Mouse (Mus musculus) midbrain, postnatal 0 days (tissue): ENCODE data around the gene Edf1. TPM values are rescaled to one million over a fixed set of nuclear protein-coding genes. Genes with fewer than 3 reads are reported as not detected.

Experiments used
- ATAC-seq: fragments of 200-750 bp; cut with Nextera tagmentation; 2 replicates; pipeline ENCODE4 v1.8.0; 2017; ENCODE audit warnings: moderate number of reproducible peaks, mild to moderate bottlenecking, moderate TSS enrichment, moderate library complexity; ENCODE audit not compliant: low FRiP score
- DNase-seq: peaks from one replicate; pipeline ENCODE4 v3.0.0-alpha.2; 2015; ENCODE audit warnings: low spot score
- H3K27ac ChIP-seq: fragments of 300-500 bp; sonication (generic); 2 replicates; pipeline ENCODE4 v1.5.1; 2014; ENCODE audit warnings: low read depth, mild to moderate bottlenecking, low read length, mixed read lengths
- H3K27me3 ChIP-seq: fragments of 300-500 bp; sonication (generic); 2 replicates; pipeline ENCODE4 v1.6.1; 2014; ENCODE audit warnings: low read length, control low read depth, mixed read lengths; ENCODE audit not compliant: insufficient read depth
- H3K36me3 ChIP-seq: fragments of 300-500 bp; sonication (generic); 2 replicates; pipeline ENCODE4 v1.6.1; 2014; ENCODE audit warnings: low read length, control low read depth, mixed read lengths; ENCODE audit not compliant: insufficient read depth
- H3K4me1 ChIP-seq: fragments of 300-500 bp; sonication (generic); 2 replicates; pipeline ENCODE4 v1.6.1; 2014; ENCODE audit warnings: mild to moderate bottlenecking, control low read depth, antibody characterized with exemption, low read length, mixed read lengths; ENCODE audit not compliant: insufficient read depth
- H3K4me2 ChIP-seq: fragments of 300-500 bp; sonication (generic); 2 replicates; pipeline ENCODE4 v1.6.1; 2014; ENCODE audit warnings: low read depth, mild to moderate bottlenecking, low read length, mixed read lengths; ENCODE audit not compliant: poor library complexity, severe bottlenecking
- H3K4me3 ChIP-seq: fragments of 300-500 bp; sonication (generic); 2 replicates; pipeline ENCODE4 v1.5.1; 2014; ENCODE audit warnings: low read depth, mild to moderate bottlenecking, low read length, moderate library complexity
- H3K9ac ChIP-seq: fragments of 300-500 bp; sonication (generic); replicated peaks from 2 replicates; pipeline ENCODE4 v1.6.1; 2014; ENCODE audit warnings: mild to moderate bottlenecking, low read length, moderate library complexity, mixed read lengths; ENCODE audit not compliant: poor library complexity, severe bottlenecking
- H3K9me3 ChIP-seq: fragments of 300-500 bp; sonication (generic); 2 replicates; pipeline ENCODE4 v1.6.1; 2016; ENCODE audit warnings: low read length, control low read depth
- CTCF ChIP-seq: IDR thresholded peaks from 2 replicates; pipeline ENCODE4 v1.5.1; 2016; ENCODE audit warnings: antibody characterized with exemption, mild to moderate bottlenecking
- WGBS: fragments of 180-500 bp; shearing (Covaris S2); extraction: QIAGEN DNeasy Blood & Tissue Kit; methylation state at CpG from one replicate; pipeline ENCODE4 v1.1.7; 2014; 5-methylcytosine and 5-hydroxymethylcytosine counted together
- polyA plus RNA-seq: library from polyadenylated mRNA; unstranded; fragments of >200 nt; fragmentation: Nextera tagmentation; extraction: Ambion mirVana; gene quantifications from 2 replicates; pipeline ENCODE4 v1.2.1, GENCODE M21; 2015
- total RNA-seq: library from RNA; depleted of rRNA; stranded (reverse); fragments of >200 nt; gene quantifications from 2 replicates; pipeline ENCODE4 v1.2.3, GENCODE M21; 2014

The Edf1 gene
- total and polyA plus RNA-seq, 2 experiments from 2014 or later, result 187 to 389 TPM

DNA sequence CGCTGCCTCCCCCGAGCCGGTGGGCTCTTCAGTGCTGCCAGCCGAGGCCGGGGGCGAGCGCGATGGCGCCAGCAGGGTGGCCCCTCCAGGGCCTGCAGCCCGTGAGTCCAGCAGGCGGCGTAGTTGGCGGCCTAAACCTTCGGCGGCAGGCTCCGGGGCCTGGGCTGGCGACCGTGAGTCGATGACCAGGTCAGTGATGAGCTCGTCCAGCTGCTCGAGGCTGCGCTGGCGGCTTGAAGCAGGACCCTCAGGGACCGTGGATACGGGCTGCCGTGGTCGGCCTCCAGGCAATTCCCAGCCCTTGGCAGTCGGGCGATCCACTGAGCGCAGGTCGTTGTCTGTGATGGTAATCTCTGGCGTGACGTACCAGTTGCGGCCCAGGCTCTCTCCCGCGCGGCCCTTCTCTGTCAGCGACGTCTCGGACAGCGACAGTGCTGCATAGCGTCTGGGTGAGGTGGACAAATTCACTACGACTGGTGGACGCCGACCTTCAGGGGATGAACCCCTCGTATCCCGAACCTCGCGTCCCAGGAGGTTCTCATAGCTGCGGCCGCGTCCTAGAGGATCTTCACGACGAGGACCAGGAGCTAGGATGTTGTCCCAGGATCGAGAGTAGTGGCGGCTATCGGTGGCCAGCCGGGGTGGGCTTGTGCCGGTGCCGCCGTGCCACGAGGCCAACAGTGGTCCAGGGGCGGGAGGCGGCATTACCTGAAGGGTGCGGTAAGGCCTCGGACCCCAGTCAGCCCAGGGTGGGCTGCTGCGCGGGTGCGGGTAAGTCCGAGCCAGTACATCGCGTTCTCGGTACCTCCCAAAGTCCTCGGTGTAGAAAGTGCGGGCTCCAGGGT lies 20.5 kb downstream of the Edf1 start:
- DNase-seq, result no peak
- ATAC-seq, result no peak
- no peak overlapping the region for H3K27ac ChIP-seq
- H3K9me3 ChIP-seq, result no peaks in the 10 kb centered on the region
- peak; percentile 21; the same call in 1 of the 2 replicates for TF ChIP-seq CTCF
- peak overlapping the region; percentile 13 for H3K4me3 ChIP-seq
- peaks cover 37% of the 10 kb centered on the region for H3K36me3 ChIP-seq
- peaks cover 38% of the 10 kb centered on the region for H3K27me3 ChIP-seq
- no peak overlapping the region for H3K9ac ChIP-seq
- peaks cover 29% of the 10 kb centered on the region for H3K4me1 ChIP-seq
- no peak overlapping the region; the same call in 1 of the 2 replicates for H3K4me2 ChIP-seq
- WGBS, result 23% methylated on average over 75 of the region's 75 CpGs

DNA sequence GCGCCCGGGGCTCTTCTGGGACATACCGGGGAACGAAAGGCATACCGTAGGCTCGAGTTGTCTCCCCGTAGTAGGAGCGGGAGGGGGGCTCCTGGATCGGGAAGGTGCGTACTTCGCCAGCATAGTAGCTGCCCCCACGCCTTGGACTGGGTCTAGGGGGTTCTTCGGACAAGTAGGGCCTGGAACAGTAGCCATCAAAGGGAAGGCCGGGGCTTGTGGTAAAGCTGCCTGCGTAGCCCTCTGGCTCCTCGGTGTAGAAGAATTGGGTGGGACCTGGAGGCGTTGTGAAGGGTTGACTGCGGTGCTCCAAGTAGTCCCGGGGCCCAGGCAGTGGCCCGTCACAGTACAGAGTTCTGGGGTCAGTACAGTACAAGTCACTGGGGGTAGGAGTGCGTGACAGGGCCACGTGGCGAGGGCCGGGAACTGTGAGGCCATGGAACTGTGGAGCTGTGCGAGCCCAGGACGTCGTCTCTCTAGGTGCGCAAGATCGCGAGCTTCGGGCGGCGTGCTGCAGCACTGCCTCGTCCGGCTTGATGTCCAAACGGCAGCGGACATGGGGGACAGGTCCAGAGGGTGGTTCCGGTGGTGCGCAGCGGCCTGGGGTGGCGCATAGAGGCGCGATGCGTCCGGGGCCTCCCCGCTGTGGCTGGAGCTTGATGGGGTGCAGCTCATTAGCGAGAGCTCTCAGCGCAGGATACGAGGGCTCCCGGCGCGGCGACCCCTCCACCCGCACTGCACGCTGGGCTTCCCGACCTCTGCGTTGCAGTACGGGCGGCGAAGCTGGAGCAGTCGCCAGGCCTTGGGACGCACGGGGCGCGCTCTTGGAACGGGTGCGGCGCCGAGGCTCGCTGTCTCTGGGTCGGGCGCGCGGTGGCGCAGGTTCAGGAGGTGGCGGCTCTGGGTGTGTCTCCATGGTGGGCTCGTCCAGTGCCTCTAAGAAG lies 21.4 kb downstream of the Edf1 start:
- H3K9me3 ChIP-seq, result no peaks in the 10 kb centered on the region
- H3K9ac ChIP-seq, result no peak overlapping the region
- DNase-seq (no peak), ATAC-seq (no peak)
- TF ChIP-seq CTCF, result no peak
- 21% methylated on average over 76 of the region's 77 CpGs for WGBS
- peak overlapping the region; percentile 12 for H3K4me3 ChIP-seq
- peaks cover 26% of the 10 kb centered on the region for H3K4me1 ChIP-seq
- peaks cover 43% of the 10 kb centered on the region for H3K36me3 ChIP-seq
- no peak overlapping the region for H3K27ac ChIP-seq
- peaks cover 38% of the 10 kb centered on the region for H3K27me3 ChIP-seq
- H3K4me2 ChIP-seq, result peak overlapping the region; percentile 74; the same call in 1 of the 2 replicates

DNA sequence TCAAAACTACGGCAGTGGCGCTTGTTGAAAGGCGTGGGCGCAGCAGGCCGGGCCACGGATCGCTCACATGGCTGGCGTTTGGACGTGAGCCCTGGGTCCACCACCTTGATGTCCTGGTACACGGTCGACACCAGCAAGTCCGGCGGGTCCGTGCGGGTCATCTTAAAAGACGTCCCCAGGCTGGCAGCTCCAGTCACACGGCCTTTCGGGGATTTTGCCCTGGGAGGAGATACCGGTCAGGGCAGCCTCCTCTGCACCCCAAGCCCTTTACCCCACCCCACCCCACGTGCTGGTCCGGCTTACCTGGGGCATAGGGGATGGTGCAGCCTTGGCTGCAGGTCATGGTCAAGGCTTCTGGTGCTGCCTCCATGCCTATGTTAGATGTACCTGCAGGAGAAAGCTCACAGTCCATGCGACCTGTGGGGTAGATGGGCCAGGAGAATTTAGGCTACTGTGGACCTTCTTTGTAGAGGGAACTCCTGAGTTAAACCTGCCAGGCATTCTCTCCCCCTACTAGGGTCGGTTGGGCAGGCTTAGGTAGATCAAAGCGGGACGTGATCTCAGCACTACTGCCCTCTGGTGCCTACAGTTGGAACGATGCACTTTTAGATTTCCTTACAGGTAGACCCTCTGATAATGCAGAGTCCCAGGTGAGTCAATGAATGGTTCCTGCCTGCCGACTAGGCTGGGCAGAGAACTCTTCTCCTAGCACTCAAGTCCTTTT lies 22.3 kb downstream of the Edf1 start:
- no peak overlapping the region for H3K27ac ChIP-seq
- peaks cover 50% of the 10 kb centered on the region for H3K36me3 ChIP-seq
- peak; percentile 76 for TF ChIP-seq CTCF
- 14% methylated on average over 27 of the region's 27 CpGs for WGBS
- H3K9me3 ChIP-seq, result no peaks in the 10 kb centered on the region
- ATAC-seq, result no peak
- peaks cover 38% of the 10 kb centered on the region for H3K27me3 ChIP-seq
- 0 out of 2 replicates have a peak overlapping the region, but pooled peaks have one; percentile 4 for H3K9ac ChIP-seq
- peak overlapping the region; percentile 50; the same call in 1 of the 2 replicates for H3K4me3 ChIP-seq
- DNase-seq, result peak; percentile 72
- peaks cover 26% of the 10 kb centered on the region for H3K4me1 ChIP-seq
- H3K4me2 ChIP-seq, result peak overlapping the region; percentile 74

DNA sequence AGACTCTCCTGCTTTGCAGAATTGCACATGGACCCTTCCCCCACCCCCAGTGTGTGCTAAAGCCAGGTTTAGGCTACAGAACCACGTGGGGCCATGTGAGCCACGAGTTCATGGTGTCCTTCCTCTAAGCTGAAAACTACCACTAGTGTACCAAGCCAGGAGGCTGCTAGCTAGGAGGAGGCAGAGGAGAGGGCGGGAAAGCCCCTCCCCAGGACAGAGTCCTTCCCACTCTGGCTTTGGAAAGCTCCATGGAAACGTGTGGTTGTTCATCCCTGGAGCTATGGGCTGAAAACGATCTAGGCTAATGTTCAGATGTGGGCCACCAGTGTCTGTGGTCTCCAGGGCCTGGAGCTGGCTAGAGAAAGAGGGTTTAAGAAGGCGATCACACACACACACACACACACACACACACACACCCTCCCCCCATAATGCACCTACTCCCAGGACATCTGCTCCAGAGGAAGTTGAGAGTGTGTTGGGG lies 23.0 kb downstream of the Edf1 start:
- TF ChIP-seq CTCF, result no peak
- no peaks in the 10 kb centered on the region for H3K9me3 ChIP-seq
- DNase-seq (no peak), ATAC-seq (no peak)
- WGBS, result 36% methylated on average over 6 of the region's 6 CpGs
- H3K4me1 ChIP-seq, result peaks cover 22% of the 10 kb centered on the region
- H3K27ac ChIP-seq, result no peak overlapping the region
- peak overlapping the region; percentile 50 for H3K4me3 ChIP-seq
- peak overlapping the region; percentile 44; the same call in 1 of the 2 replicates for H3K9ac ChIP-seq
- H3K36me3 ChIP-seq, result peaks cover 57% of the 10 kb centered on the region
- peaks cover 38% of the 10 kb centered on the region for H3K27me3 ChIP-seq
- peak overlapping the region; percentile 74 for H3K4me2 ChIP-seq

DNA sequence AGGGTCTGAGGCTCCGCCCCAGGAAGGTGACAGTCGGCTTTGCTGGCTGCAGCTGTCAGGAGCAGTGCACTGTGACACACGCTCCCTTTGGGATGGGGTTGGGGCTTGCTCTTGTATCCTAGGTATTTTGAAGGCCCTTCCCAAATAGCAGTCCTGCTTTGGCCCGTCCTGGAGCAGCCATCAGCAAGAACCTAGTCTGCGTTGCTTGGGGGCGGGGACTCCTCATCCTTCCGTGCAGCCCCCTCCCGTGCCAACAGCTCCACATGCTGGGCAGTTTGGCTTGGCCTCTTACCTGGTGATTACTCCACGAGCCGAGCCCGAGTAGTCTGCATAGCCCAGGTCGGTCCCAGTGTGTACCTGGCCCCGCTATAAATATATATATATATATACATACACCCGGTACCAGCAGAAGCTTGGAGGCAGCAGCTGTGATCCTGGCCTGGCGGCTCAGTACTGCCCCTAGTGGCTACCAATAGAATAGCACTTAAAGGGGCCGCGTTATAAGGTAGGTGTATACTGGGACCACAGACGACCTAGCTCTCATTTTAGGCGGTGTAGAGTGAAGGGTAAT lies 23.7 kb downstream of the Edf1 start, which contains the start of gene Ajm1:
Gene Ajm1, minus strand, starts transcription at position 464 of the 571 bp plus-strand sequence.
- peak; percentile 94 for TF ChIP-seq CTCF
- WGBS, result 4% methylated on average over 19 of the region's 19 CpGs
- Histone ChIP-seq H3K36me3 (peaks cover 55% of the 10 kb centered on the region), H3K27ac (peak within 1 kb of the TSS; percentile 43; the same call in 1 of the 2 replicates), H3K4me1 (peaks cover 22% of the 10 kb centered on the region), H3K9me3 (no peaks in the 10 kb centered on the region), H3K4me2 (peak within 1 kb of the TSS; percentile 74), H3K4me3 (peak within 1 kb of the TSS; percentile 50), H3K9ac (peak within 1 kb of the TSS; percentile 44), H3K27me3 (peaks cover 38% of the 10 kb centered on the region)
- ATAC-seq, result peak; percentile 77
- peak; percentile 87 for DNase-seq
